ENCODE assay signal across 7 mouse cellular contexts in genomic region chr1:93444405-93445110, GRCm38 (mm10). TPM values are rescaled to one million over a fixed set of nuclear protein-coding genes. Genes with fewer than 3 reads are reported as not detected.
DNase-seq lines count a peak whose midpoint lies in the region; ATAC-seq lines count a peak whose summit lies in the region.

No protein-coding gene starts in this region.

- H3K9ac ChIP-seq in intestine, embryonic 15.5 days: peak overlapping the region; percentile 87
- peak overlapping the region; percentile 75 for H3K9ac ChIP-seq in midbrain, embryonic 12.5 days (replicated peaks)

- H3K36me3 ChIP-seq in intestine, embryonic 15.5 days: no peaks in the 10 kb centered on the region; the same call in 1 of the 2 replicates
- peaks cover 35% of the 10 kb centered on the region for H3K36me3 ChIP-seq in limb, embryonic 10.5 days
- H3K36me3 ChIP-seq in midbrain, embryonic 12.5 days: 0 out of 2 replicates have a peak, but pooled peaks cover 7% of the 10 kb centered on the region

- peaks cover 12% of the 10 kb centered on the region for H3K4me1 ChIP-seq in intestine, embryonic 15.5 days (replicated peaks)
- peaks cover 28% of the 10 kb centered on the region for H3K4me1 ChIP-seq in limb, embryonic 10.5 days
- H3K4me1 ChIP-seq in midbrain, embryonic 12.5 days: peaks cover 20% of the 10 kb centered on the region

- peak; percentile 83 for ATAC-seq in intestine, embryonic 15.5 days
- ATAC-seq in midbrain, embryonic 12.5 days (ENCODE audit: low FRiP score, low read depth): peak; percentile 68

- no peaks in the 10 kb centered on the region for H3K9me3 ChIP-seq in intestine, embryonic 15.5 days
- no peaks in the 10 kb centered on the region for H3K9me3 ChIP-seq in limb, embryonic 10.5 days (replicated peaks)
- no peaks in the 10 kb centered on the region for H3K9me3 ChIP-seq in midbrain, embryonic 12.5 days

- H3K27me3 ChIP-seq in intestine, embryonic 15.5 days (replicated peaks): no peaks in the 10 kb centered on the region
- no peaks in the 10 kb centered on the region for H3K27me3 ChIP-seq in limb, embryonic 10.5 days (ENCODE audit: low read depth, poor library complexity, severe bottlenecking)
- H3K27me3 ChIP-seq in midbrain, embryonic 12.5 days: no peaks in the 10 kb centered on the region

- H3K4me2 ChIP-seq in intestine, embryonic 15.5 days (replicated peaks): peak overlapping the region; percentile 65
- H3K4me2 ChIP-seq in midbrain, embryonic 12.5 days (replicated peaks): peak overlapping the region; percentile 99

- intact Hi-C loops in gastrocnemius, postnatal 36 days (cut with DNase I): loop anchor here (2.0 to 5.0 kb wide), 3 partner anchors 34 to 63 kb away; partner anchors contain the start of gene Hdlbp

- 3% methylated on average over 18 of the region's 18 CpGs for WGBS in intestine, embryonic 15.5 days
- 8% methylated on average over 18 of the region's 18 CpGs for WGBS in limb, embryonic 10.5 days
- WGBS in midbrain, embryonic 12.5 days: 6% methylated on average over 18 of the region's 18 CpGs

- peak overlapping the region; percentile 93 for H3K27ac ChIP-seq in intestine, embryonic 15.5 days
- peak overlapping the region; percentile 95 for H3K27ac ChIP-seq in limb, embryonic 10.5 days
- peak overlapping the region; percentile 64 for H3K27ac ChIP-seq in midbrain, embryonic 12.5 days (replicated peaks)

- peak overlapping the region; percentile 78 for H3K4me3 ChIP-seq in intestine, embryonic 15.5 days (replicated peaks)
- H3K4me3 ChIP-seq in limb, embryonic 10.5 days: peak overlapping the region; percentile 95
- peak overlapping the region; percentile 86 for H3K4me3 ChIP-seq in midbrain, embryonic 12.5 days

- DNase-seq in adrenal gland, postnatal 14 days: peak; percentile 94
- DNase-seq in embryo, embryonic 11.5 days (ENCODE audit: low read depth, low spot score): peak; percentile 48
- DNase-seq in gastrocnemius, postnatal 36 days: peak; percentile 64 to 81
- DNase-seq in limb, embryonic 10.5 days (ENCODE audit: low spot score): peak; percentile 80
- DNase-seq in spleen, adult 12 weeks (ENCODE audit: low spot score): peak; percentile 55

RNA-seq across cellular contexts. Expression of gene Hdlbp, which starts 34.1 kb away (rescaled TPM):
- 321 and 334 TPM in 2 replicates for total RNA-seq in adrenal gland, postnatal 14 days (2021)
- total RNA-seq in gastrocnemius, postnatal 36 days (2021): 100 to 1,000 TPM; 289 to 302 TPM
- 175 and 185 TPM in 2 replicates for polyA plus RNA-seq in intestine, embryonic 15.5 days (2015; fragmentation: Nextera tagmentation; extraction: Ambion mirVana)
- 120 and 134 TPM in 2 replicates for polyA plus RNA-seq in limb, embryonic 10.5 days (2016; fragmentation: Nextera tagmentation; extraction: Ambion mirVana)
- 96.3 and 104 TPM in 2 replicates for polyA plus RNA-seq in midbrain, embryonic 12.5 days (2016; fragmentation: Nextera tagmentation; extraction: Ambion mirVana)

Comparison
In these comparisons a context has a peak if more than half of its experiments do, and no peak if none do; other contexts are left out.
1. Peak in every context shown above with its lines: DNase-seq, ATAC-seq, H3K4me3 ChIP-seq and H3K27ac ChIP-seq.